Mouse (Mus musculus) small intestine, adult 2 months (tissue): ENCODE results near the gene Speg.

Source experiments
- CTCF ChIP-seq: fragments of 200-500 bp; IDR thresholded peaks from 2 replicates; pipeline ENCODE4 v1.5.1; 2012; ENCODE audit warnings: low read depth, mild to moderate bottlenecking, control low read depth, inconsistent platforms, low read length, moderate library complexity, mixed read lengths; ENCODE audit not compliant: insufficient replicate concordance, insufficient read length; ENCODE audit errors: extremely low read depth
- POLR2A ChIP-seq: fragments of 200-500 bp; IDR thresholded peaks from 2 replicates; pipeline ENCODE4 v1.6.1; 2012; ENCODE audit warnings: low read depth, mild to moderate bottlenecking, control low read depth, inconsistent platforms, low read length, moderate library complexity

GRCm38 (mm10) chr1:75393139-75393538, 18.0 kb downstream of the Speg start:
- TF ChIP-seq POLR2A (no peak), CTCF (no peak)
